Comparison of ENCODE assay signal across 7 mouse cellular contexts in the genomic region with DNA sequence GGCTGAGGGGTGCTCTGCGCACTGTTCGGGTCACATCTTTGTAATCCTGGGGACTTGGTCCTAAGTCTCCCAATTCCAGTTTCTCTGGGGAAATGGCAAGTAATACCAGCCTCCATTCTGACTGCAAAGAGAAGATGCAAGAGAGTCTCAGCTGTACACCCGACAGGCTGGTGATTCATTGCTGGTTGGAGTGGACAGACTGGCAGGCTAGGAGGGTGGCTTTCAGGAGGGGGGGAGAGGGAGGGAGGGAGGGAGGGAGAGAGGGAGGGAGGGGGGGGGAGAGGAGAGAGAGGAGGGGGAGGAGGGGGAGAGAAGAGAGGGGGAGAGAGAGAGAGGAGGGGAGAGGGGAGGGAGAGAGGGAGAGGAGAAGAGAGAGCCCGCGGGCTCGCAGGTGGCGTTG. TPM values are rescaled to one million over a fixed set of nuclear protein-coding genes. Genes with fewer than 3 reads are reported as not detected.
A peak's percentile ranks its signal among the peaks of the same experiment; 100 is the strongest.
DNase-seq lines count a peak whose midpoint lies in the region; ATAC-seq and TF ChIP-seq lines count a peak whose summit lies in the region.

No protein-coding gene starts in this region.

- TF ChIP-seq POLR2A in limb, embryonic 14.5 days (IDR thresholded peaks at IDR 0.05; ENCODE audit: borderline replicate concordance, extremely low read depth, insufficient read depth, insufficient read length): no peak

- no peak for TF ChIP-seq CTCF in lung, postnatal 0 days (IDR thresholded peaks at IDR 0.05)

- no peak for TF ChIP-seq EP300 in lung, postnatal 0 days (IDR thresholded peaks at IDR 0.05)

- no peaks in the 10 kb centered on the region for H3K27me3 ChIP-seq in lung, postnatal 0 days (replicated peaks; ENCODE audit: insufficient read depth, low read length)
- no peaks in the 10 kb centered on the region for H3K27me3 ChIP-seq in embryonic facial prominence, embryonic 15.5 days
- H3K27me3 ChIP-seq in limb, embryonic 14.5 days (ENCODE audit: control insufficient read depth, insufficient read depth, low read length): no peaks in the 10 kb centered on the region
- no peaks in the 10 kb centered on the region for H3K27me3 ChIP-seq in stomach, embryonic 15.5 days (replicated peaks)

- peak overlapping the region; percentile 91 for H3K4me3 ChIP-seq in lung, postnatal 0 days (ENCODE audit: low read depth, low read length)
- peak overlapping the region; percentile 98 for H3K4me3 ChIP-seq in embryonic facial prominence, embryonic 15.5 days (replicated peaks)
- H3K4me3 ChIP-seq in limb, embryonic 14.5 days (replicated peaks; ENCODE audit: low read length): peak overlapping the region; percentile 80
- peak overlapping the region; percentile 84 for H3K4me3 ChIP-seq in stomach, embryonic 15.5 days (replicated peaks)

- WGBS in lung, postnatal 0 days: 22% methylated on average over 7 of the region's 7 CpGs
- 27% methylated on average over 7 of the region's 7 CpGs for WGBS in embryonic facial prominence, embryonic 15.5 days
- 26% methylated on average over 7 of the region's 7 CpGs for WGBS in limb, embryonic 14.5 days
- 22% methylated on average over 7 of the region's 7 CpGs for WGBS in stomach, embryonic 15.5 days

- peak overlapping the region; percentile 75 for H3K4me2 ChIP-seq in lung, postnatal 0 days (replicated peaks; ENCODE audit: low read depth, low read length)
- H3K4me2 ChIP-seq in embryonic facial prominence, embryonic 15.5 days (replicated peaks): peak overlapping the region; percentile 93
- H3K4me2 ChIP-seq in limb, embryonic 14.5 days (replicated peaks; ENCODE audit: low read depth, low read length, severe bottlenecking): peak overlapping the region; percentile 96
- peak overlapping the region; percentile 95 for H3K4me2 ChIP-seq in stomach, embryonic 15.5 days

- peaks cover 18% of the 10 kb centered on the region; the same call in 1 of the 2 replicates for H3K4me1 ChIP-seq in lung, postnatal 0 days (ENCODE audit: insufficient read depth, low read depth, low read length)
- H3K4me1 ChIP-seq in embryonic facial prominence, embryonic 15.5 days: peaks cover 57% of the 10 kb centered on the region
- peaks cover 16% of the 10 kb centered on the region for H3K4me1 ChIP-seq in limb, embryonic 14.5 days (ENCODE audit: control insufficient read depth, insufficient read depth, low read length)
- peaks cover 35% of the 10 kb centered on the region for H3K4me1 ChIP-seq in stomach, embryonic 15.5 days

- peak; percentile 28 for DNase-seq in lung, postnatal 0 days (ENCODE audit: low spot score)
- DNase-seq in lung, postnatal 4 days: no peak
- no peak for DNase-seq in limb, embryonic 14.5 days (ENCODE audit: low spot score)
- no peak for DNase-seq in urinary bladder, postnatal 14 days (ENCODE audit: low spot score)
- DNase-seq in adrenal gland, adult (ENCODE audit: inconsistent age in 2 of 2, low spot score in 1 of 2): no peak

- H3K9me3 ChIP-seq in lung, postnatal 0 days (ENCODE audit: low read length): no peaks in the 10 kb centered on the region
- no peaks in the 10 kb centered on the region for H3K9me3 ChIP-seq in embryonic facial prominence, embryonic 15.5 days (replicated peaks)
- no peaks in the 10 kb centered on the region for H3K9me3 ChIP-seq in limb, embryonic 14.5 days (ENCODE audit: control insufficient read depth, low read length)
- H3K9me3 ChIP-seq in stomach, embryonic 15.5 days: no peaks in the 10 kb centered on the region

- ATAC-seq in lung, postnatal 0 days: no peak
- ATAC-seq in embryonic facial prominence, embryonic 15.5 days (ENCODE audit: insufficient number of reproducible peaks, low FRiP score, low TSS enrichment, low read depth): no peak
- no peak for ATAC-seq in limb, embryonic 14.5 days (ENCODE audit: low FRiP score, low read depth)
- no peak for ATAC-seq in stomach, embryonic 15.5 days (ENCODE audit: insufficient read depth, low FRiP score, low read depth)

- H3K36me3 ChIP-seq in lung, postnatal 0 days (ENCODE audit: insufficient read depth, low read length): no peaks in the 10 kb centered on the region; the same call in 1 of the 2 replicates
- H3K36me3 ChIP-seq in embryonic facial prominence, embryonic 15.5 days: peaks cover 44% of the 10 kb centered on the region
- H3K36me3 ChIP-seq in limb, embryonic 14.5 days (ENCODE audit: control insufficient read depth, insufficient read depth, low read length): peaks cover 39% of the 10 kb centered on the region
- H3K36me3 ChIP-seq in stomach, embryonic 15.5 days: peaks cover 22% of the 10 kb centered on the region; the same call in 1 of the 2 replicates

- peak overlapping the region; percentile 90; the same call in 1 of the 2 replicates for H3K27ac ChIP-seq in lung, postnatal 0 days (ENCODE audit: low read length)
- H3K27ac ChIP-seq in embryonic facial prominence, embryonic 15.5 days (replicated peaks): peak overlapping the region; percentile 78
- H3K27ac ChIP-seq in limb, embryonic 14.5 days (replicated peaks; ENCODE audit: low read depth, low read length): peak overlapping the region; percentile 68; the same call in 1 of the 2 replicates
- H3K27ac ChIP-seq in stomach, embryonic 15.5 days: peak overlapping the region; percentile 79

- H3K9ac ChIP-seq in lung, postnatal 0 days (replicated peaks; ENCODE audit: low read depth): peak overlapping the region; percentile 95
- H3K9ac ChIP-seq in embryonic facial prominence, embryonic 15.5 days: peak overlapping the region; percentile 97
- peak overlapping the region; percentile 91 for H3K9ac ChIP-seq in limb, embryonic 14.5 days (ENCODE audit: low read depth, low read length, severe bottlenecking)
- H3K9ac ChIP-seq in stomach, embryonic 15.5 days: peak overlapping the region; percentile 98; the same call in 1 of the 2 replicates

RNA-seq across cellular contexts. Expression of a gene that starts 0.4 kb away (rescaled TPM):
- polyA plus RNA-seq in lung, postnatal 0 days (2015; fragmentation: Nextera tagmentation; extraction: Ambion mirVana): 92.2 and 99.7 TPM in 2 replicates
- polyA plus RNA-seq in embryonic facial prominence, embryonic 15.5 days (2015; fragmentation: Nextera tagmentation; extraction: Ambion mirVana): 96.2 and 103 TPM in 2 replicates
- polyA plus RNA-seq in limb, embryonic 14.5 days (2012; rRNA removed): 67.6 and 95.1 TPM in 2 replicates
- polyA plus RNA-seq in limb, embryonic 14.5 days (2014; fragmentation: Nextera tagmentation; extraction: Ambion mirVana): 88.3 and 94.9 TPM in 2 replicates
- polyA plus RNA-seq in stomach, embryonic 15.5 days (2015; fragmentation: Nextera tagmentation; extraction: Ambion mirVana): 101 and 102 TPM in 2 replicates

RNA-seq across cellular contexts. Expression of a gene that starts 3.4 kb away (rescaled TPM):
- 27.4 and 29.4 TPM in 2 replicates for polyA plus RNA-seq in lung, postnatal 0 days (2015; fragmentation: Nextera tagmentation; extraction: Ambion mirVana)
- polyA plus RNA-seq in embryonic facial prominence, embryonic 15.5 days (2015; fragmentation: Nextera tagmentation; extraction: Ambion mirVana): 21.8 and 25.7 TPM in 2 replicates
- 26.5 and 42.0 TPM in 2 replicates for polyA plus RNA-seq in limb, embryonic 14.5 days (2012; rRNA removed)
- 14.2 and 16.4 TPM in 2 replicates for polyA plus RNA-seq in limb, embryonic 14.5 days (2014; fragmentation: Nextera tagmentation; extraction: Ambion mirVana)
- polyA plus RNA-seq in stomach, embryonic 15.5 days (2015; fragmentation: Nextera tagmentation; extraction: Ambion mirVana): 24.2 and 25.7 TPM in 2 replicates

RNA-seq across cellular contexts. Expression of a gene that starts 19.9 kb away (rescaled TPM):
- polyA plus RNA-seq in lung, postnatal 0 days (2015; fragmentation: Nextera tagmentation; extraction: Ambion mirVana): 2.6 and 3.1 TPM in 2 replicates
- polyA plus RNA-seq in embryonic facial prominence, embryonic 15.5 days (2015; fragmentation: Nextera tagmentation; extraction: Ambion mirVana): 2.4 and 2.9 TPM in 2 replicates
- polyA plus RNA-seq in limb, embryonic 14.5 days (2012; rRNA removed): 2.6 and 3.8 TPM in 2 replicates
- polyA plus RNA-seq in limb, embryonic 14.5 days (2014; fragmentation: Nextera tagmentation; extraction: Ambion mirVana): 2.2 and 3.4 TPM in 2 replicates
- 3.4 TPM in 2 replicates for polyA plus RNA-seq in stomach, embryonic 15.5 days (2015; fragmentation: Nextera tagmentation; extraction: Ambion mirVana)
